Mouse (Mus musculus) brain, embryonic 18.5 days (tissue): ENCODE data around the gene Fam178b.

Experiments used
- DNase-seq: peaks from one replicate; pipeline ENCODE4 v3.0.0-alpha.2; 2012; ENCODE audit warnings: low read depth, low spot score

Fam178b gene

GRCm38 (mm10) chr1:36682620-36683355 is at the start of gene Fam178b:
Fam178b (minus strand) TSS chr1:36683183.
- no peak for DNase-seq

GRCm38 (mm10) chr1:36724057-36724431 is 41.1 kb upstream of the Fam178b start:
- DNase-seq = no peak

DNA sequence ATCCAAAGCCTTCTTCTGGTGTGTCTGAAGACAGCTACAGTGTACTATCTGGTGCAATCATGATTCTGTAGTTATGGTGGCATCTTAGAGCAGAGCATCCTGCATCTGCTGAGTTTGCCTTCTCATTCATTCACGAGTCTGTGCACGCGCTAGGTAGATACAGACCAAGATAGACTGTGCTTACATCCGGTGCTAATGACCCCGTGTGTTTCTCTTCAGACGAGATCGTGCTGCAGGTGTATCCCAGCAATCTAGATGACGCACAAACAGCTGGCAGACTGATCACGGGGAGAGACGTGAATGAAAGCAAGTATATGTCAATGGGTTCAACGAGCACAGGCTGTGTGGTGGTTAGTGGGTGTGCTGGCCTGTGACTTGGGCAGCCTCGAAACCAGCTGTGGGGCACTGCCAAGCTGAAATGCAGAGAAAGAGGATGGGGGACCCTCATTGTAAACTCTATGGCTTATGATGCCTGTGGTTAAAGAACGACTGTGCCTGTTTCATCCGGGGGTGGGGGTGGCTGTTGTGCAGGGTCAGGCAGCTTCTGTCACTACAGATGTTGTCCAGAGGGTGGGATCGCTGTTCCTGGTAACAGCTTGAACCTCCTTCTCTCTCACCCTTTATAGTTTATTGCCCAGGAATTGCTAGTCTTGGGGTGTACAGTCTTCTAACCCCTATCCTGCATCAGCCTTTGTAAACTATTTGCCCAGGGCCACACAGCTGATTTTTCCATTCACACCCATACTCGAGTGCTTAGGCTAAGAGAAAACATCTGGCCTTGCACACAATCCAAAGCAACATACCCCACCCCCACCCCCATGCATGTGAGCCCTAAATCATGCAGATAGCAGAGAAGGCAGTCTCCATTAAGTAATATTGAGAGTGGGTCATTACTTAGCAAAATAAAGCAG is 40.4 kb upstream of the Fam178b start:
- no peak for DNase-seq

DNA sequence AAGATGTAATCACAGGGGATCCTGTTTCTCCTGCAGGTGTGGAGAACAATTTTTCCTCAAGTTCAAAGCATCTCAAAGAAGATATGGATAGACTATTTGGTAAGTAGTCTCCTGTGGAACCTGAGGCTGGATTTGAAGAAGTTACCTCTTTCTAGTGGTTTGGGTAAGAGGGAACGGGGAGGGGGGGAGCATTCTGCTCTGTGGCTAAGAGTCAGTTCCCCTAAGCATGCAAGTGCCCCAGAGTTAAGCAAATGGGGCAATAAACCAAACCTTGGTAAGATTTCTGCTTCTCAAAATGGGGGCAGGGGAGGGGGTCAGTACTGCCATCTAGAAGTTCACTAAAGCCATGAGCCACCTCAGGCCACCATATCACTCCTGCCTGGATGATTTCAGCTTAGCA is 35.8 kb upstream of the Fam178b start:
- no peak for DNase-seq

DNA sequence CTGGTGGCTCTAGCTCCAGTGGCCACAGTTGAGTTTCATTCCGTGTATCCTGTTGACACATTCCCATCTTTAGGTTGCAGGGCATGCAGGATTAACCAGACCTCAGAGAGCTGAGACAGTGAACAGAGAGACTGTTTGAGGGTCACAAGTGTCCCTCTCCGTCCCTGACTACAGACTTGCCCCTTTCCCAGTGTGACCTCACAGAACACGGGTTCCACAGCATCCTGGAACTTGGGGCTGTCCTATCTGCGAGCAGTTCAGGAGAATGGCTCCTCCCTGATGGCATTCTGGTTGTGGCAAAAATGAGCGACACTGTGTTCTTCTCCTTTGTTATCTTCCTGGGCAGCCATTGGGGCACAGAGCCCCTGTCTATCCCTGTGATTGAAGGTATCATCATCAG is 31.3 kb upstream of the Fam178b start, which contains the start of gene Actr1b:
Gene Actr1b, minus strand, starts transcription at position 112 of the 400 bp plus-strand sequence.
- DNase-seq = no peak

- DNase-seq = no peak
These were observed 28.1 kb upstream of the Fam178b start for GRCm38 (mm10) chr1:36711104-36711503.

DNA sequence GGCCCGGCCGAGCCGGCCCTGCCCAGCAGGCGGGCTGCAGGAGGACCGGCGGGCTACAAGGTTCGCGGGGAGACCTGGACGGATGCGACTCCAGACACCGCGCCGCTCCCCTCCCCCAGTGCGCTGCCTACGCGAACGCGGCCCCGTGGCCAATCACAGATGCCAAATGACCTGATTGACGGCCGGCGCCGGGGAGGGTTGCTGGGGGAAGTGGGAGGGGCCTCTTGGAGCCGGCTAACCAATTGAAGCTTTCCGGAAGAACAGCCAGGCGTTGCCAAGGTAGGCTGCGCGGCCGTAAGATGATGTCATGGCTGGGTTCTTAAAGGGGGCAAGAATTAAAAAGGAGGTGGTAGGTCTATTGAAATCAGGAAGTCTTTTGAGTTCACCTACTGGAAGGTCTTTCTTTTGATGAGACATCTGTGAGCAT is 26.9 kb upstream of the Fam178b start, which contains the start of gene 4933424G06Rik:
Gene 4933424G06Rik, plus strand, starts transcription at position 296 of the 427 bp plus-strand sequence.
- DNase-seq = peak; percentile 96

DNA sequence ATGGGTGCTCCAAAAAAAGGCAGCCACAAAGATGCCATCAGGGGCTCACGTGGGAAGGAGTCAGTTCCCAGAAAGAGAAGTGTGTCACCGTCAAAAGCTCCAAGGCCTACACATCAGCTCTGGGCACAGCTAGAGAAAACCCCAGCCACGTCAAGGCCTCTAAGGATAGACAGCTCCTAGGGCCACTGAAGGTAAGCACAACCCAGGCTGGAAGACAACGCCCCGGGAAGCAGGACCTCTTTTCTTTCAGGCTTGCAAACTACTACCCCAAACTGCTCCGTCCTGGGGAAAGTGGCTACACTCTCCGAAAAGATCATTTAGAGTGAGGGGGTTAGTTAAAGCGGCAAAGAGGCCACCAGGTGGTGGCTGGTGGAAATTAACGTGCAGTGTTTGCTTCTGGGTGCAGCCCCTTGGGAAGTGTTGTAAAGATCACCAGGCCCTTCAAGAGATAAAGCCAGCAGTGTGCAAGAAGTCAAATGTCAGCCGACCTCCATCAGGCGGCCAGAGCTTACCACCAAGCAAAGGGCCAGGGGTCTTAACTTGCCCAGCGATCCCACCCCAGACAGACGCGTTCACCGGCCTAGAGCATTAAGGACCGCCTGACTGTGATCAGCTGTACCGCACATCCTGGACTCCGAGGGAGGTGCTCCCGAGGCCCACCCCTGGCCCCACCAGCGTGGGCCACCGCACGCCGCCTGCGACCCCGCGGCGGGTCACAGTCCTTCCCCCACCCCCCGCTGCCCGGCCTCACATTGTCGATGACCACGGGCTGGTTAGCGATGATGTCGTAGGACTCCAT is 26.3 kb upstream of the Fam178b start:
- no peak for DNase-seq

DNA sequence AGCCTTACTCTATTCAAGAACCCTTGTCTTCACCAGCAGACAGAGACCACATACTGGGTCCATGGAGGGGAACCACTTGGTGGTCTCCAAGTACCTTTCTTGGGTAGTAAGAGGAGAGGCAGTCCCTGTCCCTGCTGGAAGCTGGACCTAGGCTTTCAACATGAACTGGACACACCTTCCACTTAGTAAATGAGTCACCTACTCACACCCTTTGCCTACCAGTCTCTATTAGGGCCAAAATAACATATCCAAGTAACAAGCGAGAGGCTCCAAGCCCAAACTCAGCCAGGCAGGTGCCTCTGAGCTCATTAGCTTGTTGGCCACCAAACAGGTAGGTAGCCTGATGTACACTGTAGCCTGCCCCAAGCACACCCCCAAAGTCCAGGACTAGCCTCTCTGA is 25.6 kb upstream of the Fam178b start:
- DNase-seq = no peak

DNA sequence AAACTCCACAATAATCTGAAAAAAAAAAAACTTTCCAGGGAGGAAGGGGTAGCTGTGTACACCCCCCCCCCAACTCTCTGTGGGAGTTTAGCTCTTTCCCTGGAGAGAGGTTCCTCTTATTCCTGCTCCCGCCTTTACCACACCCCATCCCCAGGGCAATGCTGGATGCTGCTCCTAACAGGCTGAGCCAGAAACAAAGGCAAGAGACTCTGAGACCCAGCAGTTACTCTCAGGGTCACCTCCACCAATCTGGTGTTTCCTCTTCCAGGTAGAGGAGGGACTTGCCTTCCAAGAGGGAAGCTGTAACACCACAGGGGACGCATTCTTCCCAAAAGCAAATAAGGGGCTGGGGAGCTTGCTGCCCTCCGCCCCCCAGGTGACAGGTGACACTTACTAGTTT is 24.8 kb upstream of the Fam178b start:
- no peak for DNase-seq

GRCm38 (mm10) chr1:36707166-36707565 is 24.2 kb upstream of the Fam178b start:
- DNase-seq = no peak

GRCm38 (mm10) chr1:36697030-36697429 is 14.0 kb upstream of the Fam178b start:
- DNase-seq = no peak

GRCm38 (mm10) chr1:36696411-36696810 is 13.4 kb upstream of the Fam178b start:
- no peak for DNase-seq

DNA sequence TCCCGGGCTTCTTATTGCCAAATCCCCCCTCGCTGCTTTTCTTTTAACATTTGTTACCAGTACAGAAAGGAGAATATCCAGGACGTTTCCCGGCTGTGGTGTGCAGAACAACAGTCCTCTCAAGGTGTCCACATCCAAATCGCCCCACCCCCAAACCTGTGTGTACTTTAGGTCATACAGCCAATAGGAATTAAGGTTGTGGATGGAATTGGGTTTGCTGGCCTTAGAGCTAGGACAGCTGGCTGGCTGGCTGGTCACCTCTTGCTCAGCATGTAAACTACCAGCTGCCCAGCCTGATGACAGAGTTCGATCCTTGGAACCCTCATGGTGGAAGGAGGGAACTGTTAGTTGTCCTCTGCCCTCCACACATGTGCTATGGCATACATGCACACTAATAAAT is 11.9 kb upstream of the Fam178b start:
- no peak for DNase-seq

- DNase-seq = peak; percentile 94
These were observed 8.5 kb upstream of the Fam178b start, which contains the start of gene Cox5b for GRCm38 (mm10) chr1:36691271-36692155. Cox5b (plus strand) TSS chr1:36691449.

GRCm38 (mm10) chr1:36690671-36691235 is 7.8 kb upstream of the Fam178b start:
- no peak for DNase-seq

DNA sequence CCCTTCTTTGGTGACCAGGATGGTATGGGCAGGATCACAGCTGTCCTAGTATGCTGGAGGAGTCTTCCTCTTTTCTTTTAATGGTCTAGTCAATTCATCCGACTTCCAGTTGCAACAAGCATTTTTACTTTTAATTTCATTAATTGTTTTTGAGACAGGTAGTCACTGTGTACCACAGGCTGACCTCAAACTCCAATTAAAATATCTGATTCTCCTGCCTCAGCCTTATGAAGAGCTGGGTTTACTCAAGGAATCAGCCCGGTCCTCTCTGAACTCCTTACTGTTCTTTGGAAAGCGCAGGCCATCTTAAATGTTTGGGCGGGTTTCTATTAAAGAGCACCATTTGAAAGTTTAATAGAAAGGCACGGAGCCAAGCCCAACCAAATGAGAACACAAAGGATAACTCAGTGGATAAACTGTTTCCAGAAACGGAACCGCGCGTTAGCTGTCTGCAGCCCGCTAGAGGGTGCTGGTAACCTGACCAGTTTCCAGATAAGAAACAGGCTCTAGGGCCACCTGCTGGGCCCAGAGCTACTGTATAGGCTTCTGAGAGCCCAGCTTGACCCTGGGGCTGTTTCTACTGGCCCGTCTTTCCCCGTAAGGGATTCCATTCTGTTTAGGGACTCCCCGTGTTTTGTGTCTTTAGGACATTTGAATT is 956 bp upstream of the Fam178b start:
- DNase-seq = peak; percentile 62

DNA sequence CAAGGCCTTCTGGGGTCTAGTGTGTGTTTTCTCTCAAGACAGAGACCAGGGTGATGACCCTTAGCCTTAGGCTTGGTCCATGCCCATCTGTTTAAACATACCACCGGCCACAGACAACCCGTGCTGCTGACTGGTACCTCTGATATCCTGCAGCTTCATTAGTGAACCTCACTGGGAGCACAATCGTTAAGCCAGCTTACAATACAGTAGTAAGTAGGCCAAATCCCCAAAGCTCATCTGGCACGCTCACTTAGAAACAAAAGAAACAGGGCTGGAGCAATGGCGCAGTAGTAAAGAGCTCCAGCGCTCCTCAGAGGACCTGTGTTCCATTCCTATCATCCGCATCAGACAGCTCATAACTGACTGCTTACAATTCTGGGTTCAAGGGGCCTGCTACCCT is 2.1 kb downstream of the Fam178b start:
- no peak for DNase-seq

DNA sequence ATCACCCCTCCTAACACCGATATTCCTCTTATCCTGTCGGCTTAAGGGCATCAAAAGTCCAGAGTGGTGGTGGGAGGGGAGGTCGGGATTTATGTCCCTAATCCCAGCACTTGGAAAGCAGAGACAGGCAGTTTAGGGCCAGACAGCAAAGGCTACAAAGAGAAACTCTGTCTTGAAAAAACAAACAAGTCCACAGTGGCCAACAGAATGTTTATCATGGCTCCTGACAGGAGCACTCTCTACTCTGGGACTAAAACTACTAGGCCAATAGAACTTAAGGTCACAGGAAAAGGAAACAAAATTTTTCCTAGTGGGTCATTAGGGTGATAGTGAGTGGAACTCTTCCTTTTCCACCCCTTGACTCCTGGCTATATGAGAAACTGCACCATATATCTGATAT is 8.0 kb downstream of the Fam178b start:
- no peak for DNase-seq
